Mouse (Mus musculus): Measurements from ENCODE around the gene Pelo. TPM values are rescaled to one million over a fixed set of nuclear protein-coding genes. Genes with fewer than 3 reads are reported as not detected.

Pelo gene
- polyA plus RNA-seq, 1 experiment from 2014 or later, result 4.8 TPM

DNA sequence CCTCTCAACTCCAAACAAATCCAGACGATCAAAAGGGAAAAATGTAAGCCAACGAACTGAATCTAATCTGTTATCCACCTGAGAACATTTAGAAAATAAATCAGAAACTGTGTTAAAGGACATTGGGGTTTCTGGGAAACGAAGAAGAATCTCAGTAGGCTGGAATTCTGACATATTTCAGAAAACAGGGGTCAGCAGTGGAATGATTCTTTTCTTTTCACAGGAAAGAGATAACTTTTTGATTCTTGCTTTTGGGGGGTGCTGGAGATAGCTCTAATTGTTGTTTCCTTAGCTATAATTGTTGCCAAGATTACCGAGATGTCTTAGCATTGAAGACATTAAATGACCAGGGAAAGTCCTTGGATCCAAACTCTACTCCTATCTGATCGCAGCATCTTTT, 32.4 kb downstream of the Pelo start:
- H3K36me3 ChIP-seq (ENCODE audit: control insufficient read depth, insufficient read depth), result no peaks in the 10 kb centered on the region
- TF ChIP-seq CTCF (IDR thresholded peaks at IDR 0.05; ENCODE audit: low read depth), result no peak
- no peak overlapping the region for H3K4me2 ChIP-seq (replicated peaks; ENCODE audit: low read depth)
- H3K9me3 ChIP-seq (ENCODE audit: control insufficient read depth), result no peaks in the 10 kb centered on the region
- no peak overlapping the region for H3K9ac ChIP-seq (ENCODE audit: low read depth, low read length)
- H3K4me3 ChIP-seq (ENCODE audit: low read depth, low read length), result no peak overlapping the region
- no peak overlapping the region for H3K27ac ChIP-seq (ENCODE audit: low read depth, low read length)
- ATAC-seq, result no peak
- no peaks in the 10 kb centered on the region for H3K4me1 ChIP-seq (replicated peaks; ENCODE audit: control insufficient read depth, insufficient read depth, low read length)
- H3K27me3 ChIP-seq (replicated peaks; ENCODE audit: control insufficient read depth, insufficient read depth, low read length), result no peaks in the 10 kb centered on the region
- 76% methylated on average over 5 of the region's 5 CpGs for WGBS

DNA sequence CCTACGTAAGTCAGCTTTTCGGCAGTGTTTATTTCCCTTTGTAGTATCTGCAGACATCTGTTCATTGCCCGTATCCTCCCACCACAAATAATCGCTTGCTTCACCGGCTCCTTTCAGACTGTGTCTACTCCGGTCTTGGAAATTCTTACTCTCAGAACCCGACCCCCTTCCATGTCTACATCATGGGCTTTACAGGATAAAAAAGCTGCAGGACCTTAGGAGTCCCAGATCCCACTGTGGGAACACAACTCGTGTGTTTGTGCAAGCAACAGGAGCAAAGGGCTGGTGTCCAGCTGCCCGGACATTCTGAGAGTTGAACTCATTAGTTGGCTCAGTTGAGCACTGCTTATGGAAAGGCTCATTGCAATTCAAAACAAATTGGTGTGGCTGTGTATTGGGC, 35.2 kb downstream of the Pelo start:
- Histone ChIP-seq H3K4me2 (replicated peaks; ENCODE audit: low read depth) (peak overlapping the region; percentile 33), H3K4me3 (ENCODE audit: low read depth, low read length) (no peak overlapping the region), H3K9me3 (ENCODE audit: control insufficient read depth) (no peaks in the 10 kb centered on the region), H3K36me3 (ENCODE audit: control insufficient read depth, insufficient read depth) (no peaks in the 10 kb centered on the region), H3K9ac (ENCODE audit: low read depth, low read length) (no peak overlapping the region), H3K4me1 (replicated peaks; ENCODE audit: control insufficient read depth, insufficient read depth, low read length) (no peaks in the 10 kb centered on the region), H3K27me3 (replicated peaks; ENCODE audit: control insufficient read depth, insufficient read depth, low read length) (no peaks in the 10 kb centered on the region), H3K27ac (ENCODE audit: low read depth, low read length) (no peak overlapping the region)
- no peak for TF ChIP-seq CTCF (IDR thresholded peaks at IDR 0.05; ENCODE audit: low read depth)
- no peak for ATAC-seq
- 48% methylated on average over 9 of the region's 9 CpGs for WGBS

- WGBS, result 84% methylated on average over 7 of the region's 7 CpGs
- Histone ChIP-seq H3K27me3 (replicated peaks; ENCODE audit: control insufficient read depth, insufficient read depth, low read length) (no peaks in the 10 kb centered on the region), H3K9ac (ENCODE audit: low read depth, low read length) (no peak overlapping the region), H3K4me2 (replicated peaks; ENCODE audit: low read depth) (no peak overlapping the region), H3K36me3 (ENCODE audit: control insufficient read depth, insufficient read depth) (no peaks in the 10 kb centered on the region), H3K9me3 (ENCODE audit: control insufficient read depth) (no peaks in the 10 kb centered on the region), H3K27ac (ENCODE audit: low read depth, low read length) (no peak overlapping the region), H3K4me3 (ENCODE audit: low read depth, low read length) (no peak overlapping the region), H3K4me1 (replicated peaks; ENCODE audit: control insufficient read depth, insufficient read depth, low read length) (no peaks in the 10 kb centered on the region)
- TF ChIP-seq CTCF (IDR thresholded peaks at IDR 0.05; ENCODE audit: low read depth), result no peak
- no peak for ATAC-seq
Observed at GRCm38 (mm10) chr13:115052568-115052967, 37.4 kb downstream of the Pelo start.

DNA sequence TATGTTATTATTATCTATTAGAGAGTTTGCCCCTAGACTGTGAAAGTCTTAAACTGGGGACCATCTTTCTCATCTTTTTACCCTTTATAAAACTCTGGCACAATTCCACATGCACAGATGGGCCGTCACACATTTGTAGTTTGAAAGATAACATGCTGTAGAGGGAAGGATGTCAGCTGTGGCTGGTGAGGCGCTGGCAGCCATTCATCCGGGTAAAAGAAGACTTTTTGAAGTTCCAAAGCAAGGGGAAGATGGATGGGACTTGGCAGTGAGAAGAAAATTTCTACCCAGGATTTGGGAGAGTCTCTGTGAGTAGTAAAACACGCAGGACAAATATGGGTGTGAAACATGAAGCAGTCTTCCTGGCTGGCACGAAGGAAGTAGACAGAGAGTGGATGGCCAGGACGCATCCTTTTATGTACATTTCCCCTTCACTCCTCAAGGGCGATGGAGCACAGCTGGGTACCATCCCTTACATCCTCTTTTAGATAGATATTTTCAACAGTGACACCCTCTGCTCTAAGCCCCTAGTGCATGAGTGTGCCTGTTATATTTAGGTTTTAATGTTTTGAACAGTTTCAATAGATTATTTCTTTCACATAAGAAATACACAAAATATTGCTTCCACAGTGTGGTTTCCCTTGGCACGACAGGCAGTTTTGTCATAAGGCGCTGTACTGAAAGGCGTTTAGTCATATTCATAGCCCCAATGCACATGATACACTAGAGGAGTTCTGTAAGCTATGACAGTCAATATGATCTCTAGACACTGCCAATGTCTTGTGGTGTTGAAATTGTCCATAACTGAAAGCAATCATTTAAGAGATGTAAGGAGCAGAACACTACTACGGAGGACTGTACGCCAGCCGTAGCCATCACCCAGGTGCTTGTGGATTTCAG, 39.1 kb downstream of the Pelo start:
- no peaks in the 10 kb centered on the region for H3K9me3 ChIP-seq (ENCODE audit: control insufficient read depth)
- no peaks in the 10 kb centered on the region for H3K4me1 ChIP-seq (replicated peaks; ENCODE audit: control insufficient read depth, insufficient read depth, low read length)
- no peak overlapping the region for H3K9ac ChIP-seq (ENCODE audit: low read depth, low read length)
- TF ChIP-seq CTCF (IDR thresholded peaks at IDR 0.05; ENCODE audit: low read depth), result no peak
- no peaks in the 10 kb centered on the region for H3K36me3 ChIP-seq (ENCODE audit: control insufficient read depth, insufficient read depth)
- no peak overlapping the region for H3K4me2 ChIP-seq (replicated peaks; ENCODE audit: low read depth)
- no peak overlapping the region for H3K27ac ChIP-seq (ENCODE audit: low read depth, low read length)
- ATAC-seq, result no peak
- no peaks in the 10 kb centered on the region for H3K27me3 ChIP-seq (replicated peaks; ENCODE audit: control insufficient read depth, insufficient read depth, low read length)
- no peak overlapping the region for H3K4me3 ChIP-seq (ENCODE audit: low read depth, low read length)
- WGBS, result 71% methylated on average over 13 of the region's 13 CpGs

GRCm38 (mm10) chr13:115042652-115043051, 47.3 kb downstream of the Pelo start:
- H3K9ac ChIP-seq (ENCODE audit: low read depth, low read length), result no peak overlapping the region
- TF ChIP-seq CTCF (IDR thresholded peaks at IDR 0.05; ENCODE audit: low read depth), result no peak
- no peaks in the 10 kb centered on the region for H3K36me3 ChIP-seq (ENCODE audit: control insufficient read depth, insufficient read depth)
- no peak overlapping the region for H3K4me2 ChIP-seq (replicated peaks; ENCODE audit: low read depth)
- no peaks in the 10 kb centered on the region for H3K27me3 ChIP-seq (replicated peaks; ENCODE audit: control insufficient read depth, insufficient read depth, low read length)
- no peaks in the 10 kb centered on the region for H3K9me3 ChIP-seq (ENCODE audit: control insufficient read depth)
- ATAC-seq, result no peak
- no peak overlapping the region for H3K4me3 ChIP-seq (ENCODE audit: low read depth, low read length)
- no peaks in the 10 kb centered on the region for H3K4me1 ChIP-seq (replicated peaks; ENCODE audit: control insufficient read depth, insufficient read depth, low read length)
- no peak overlapping the region for H3K27ac ChIP-seq (ENCODE audit: low read depth, low read length)
- WGBS, result 39% methylated on average over 2 of the region's 2 CpGs

Other genes with a start within 250 kb of the Pelo start
- gene Itga2, start 158.1 kb downstream of the Pelo start, polyA plus RNA-seq (2015; fragmentation: Nextera tagmentation; extraction: Ambion mirVana), result 4.3 and 4.8 TPM in 2 replicates
- 7.4 and 9.7 TPM in 2 replicates for gene Gm49395, start 11.7 kb upstream of the Pelo start, polyA plus RNA-seq (2015; fragmentation: Nextera tagmentation; extraction: Ambion mirVana)
- 12.8 and 14.2 TPM in 2 replicates for gene Itga1, start 11.8 kb upstream of the Pelo start, polyA plus RNA-seq (2015; fragmentation: Nextera tagmentation; extraction: Ambion mirVana)